Mouse (Mus musculus) lung, embryonic 15.5 days (tissue): ENCODE results near the gene Sync. TPM values are rescaled to one million over a fixed set of nuclear protein-coding genes. Genes with fewer than 3 reads are reported as not detected.

Experiments used
- ATAC-seq: fragments of 200-750 bp; cut with Nextera tagmentation; 2 replicates; pipeline ENCODE4 v1.8.0; 2017; ENCODE audit warnings: moderate number of reproducible peaks, borderline replicate concordance; ENCODE audit not compliant: low FRiP score, low TSS enrichment; ENCODE audit errors: extremely low read depth
- H3K27ac ChIP-seq: fragments of 300-500 bp; sonication (generic); 2 replicates; pipeline ENCODE4 v1.5.1; 2015; ENCODE audit warnings: moderate library complexity, mild to moderate bottlenecking, inconsistent platforms
- H3K27me3 ChIP-seq: fragments of 300-500 bp; sonication (generic); 2 replicates; pipeline ENCODE4 v1.6.1; 2015; ENCODE audit warnings: inconsistent platforms
- H3K36me3 ChIP-seq: fragments of 300-500 bp; sonication (generic); 2 replicates; pipeline ENCODE4 v1.6.1; 2015; ENCODE audit warnings: inconsistent platforms
- H3K4me1 ChIP-seq: fragments of 300-500 bp; sonication (generic); 2 replicates; pipeline ENCODE4 v1.6.1; 2015; ENCODE audit warnings: inconsistent platforms
- H3K4me2 ChIP-seq: fragments of 300-500 bp; sonication (generic); 2 replicates; pipeline ENCODE4 v1.6.1; 2015; ENCODE audit warnings: inconsistent platforms, mild to moderate bottlenecking, moderate library complexity
- H3K4me3 ChIP-seq: fragments of 300-500 bp; sonication (generic); 2 replicates; pipeline ENCODE4 v1.5.1; 2015; ENCODE audit warnings: mild to moderate bottlenecking, inconsistent platforms
- H3K9ac ChIP-seq: fragments of 300-500 bp; sonication (generic); 2 replicates; pipeline ENCODE4 v1.6.1; 2015; ENCODE audit warnings: inconsistent platforms
- H3K9me3 ChIP-seq: fragments of 300-500 bp; sonication (generic); 2 replicates; pipeline ENCODE4 v1.6.1; 2016; ENCODE audit warnings: inconsistent platforms
- WGBS: fragments of 180-500 bp; shearing (Covaris S2); methylation state at CpG from one replicate; pipeline ENCODE4 v1.1.7; 2015; 5-methylcytosine and 5-hydroxymethylcytosine counted together
- polyA plus RNA-seq: library from polyadenylated mRNA; unstranded; fragments of >200 nt; fragmentation: Nextera tagmentation; extraction: Ambion mirVana; gene quantifications from 2 replicates; pipeline ENCODE4 v1.2.1, GENCODE M21; 2015

The Sync gene
- 0.54 and 0.71 TPM in 2 replicates for polyA plus RNA-seq

DNA sequence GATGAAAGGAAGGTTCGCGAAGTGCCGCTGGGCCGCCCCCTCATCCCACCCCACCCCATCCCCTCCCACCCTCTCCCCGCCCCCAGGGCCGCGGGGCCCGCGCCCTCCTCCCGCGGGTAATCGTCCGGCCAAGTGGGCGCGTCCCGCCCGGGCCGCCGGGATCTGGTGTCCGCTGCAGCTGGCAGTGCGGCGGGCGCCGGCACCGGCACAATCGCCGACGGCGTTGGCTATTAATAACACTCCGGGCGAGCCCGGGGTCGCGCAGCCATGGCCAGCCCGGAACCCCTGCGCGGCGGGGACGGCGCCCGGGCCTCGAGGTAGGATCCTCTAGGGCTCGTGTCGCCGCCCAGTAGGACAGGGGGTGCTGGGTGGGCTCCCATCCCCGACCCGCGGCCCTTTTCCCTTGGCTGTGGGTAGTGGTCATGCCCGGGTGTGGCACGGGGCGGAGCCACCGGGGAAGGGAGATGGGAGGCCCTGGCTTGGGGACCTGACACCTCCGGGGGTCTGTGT lies at the start of gene Sync:
Gene Sync (plus strand): TSS at position 146 of the 510 bp plus-strand sequence.
- peak within 1 kb of the TSS; percentile 31 for H3K9ac ChIP-seq
- H3K4me3 ChIP-seq: peak within 1 kb of the TSS; percentile 44
- peaks cover 32% of the 10 kb centered on the region for H3K27me3 ChIP-seq
- peaks cover 16% of the 10 kb centered on the region for H3K4me1 ChIP-seq
- H3K4me2 ChIP-seq: peak within 1 kb of the TSS; percentile 97
- H3K36me3 ChIP-seq: no peaks in the 10 kb centered on the region
- no peak within 1 kb of the TSS for H3K27ac ChIP-seq
- ATAC-seq: peak; percentile 33; the same call in 1 of the 2 replicates
- H3K9me3 ChIP-seq: no peaks in the 10 kb centered on the region
- WGBS: 1% methylated on average over 47 of the region's 53 CpGs

GRCm38 (mm10) chr4:129237843-129238441 lies 49.5 kb upstream of the Sync start:
- Histone ChIP-seq H3K4me3 (peak overlapping the region; percentile 74), H3K9me3 (no peaks in the 10 kb centered on the region), H3K4me2 (peak overlapping the region; percentile 99), H3K9ac (peak overlapping the region; percentile 63; the same call in 1 of the 2 replicates), H3K4me1 (peaks cover 64% of the 10 kb centered on the region), H3K27ac (no peak overlapping the region), H3K27me3 (no peaks in the 10 kb centered on the region), H3K36me3 (no peaks in the 10 kb centered on the region)
- WGBS: 10% methylated on average over 21 of the region's 21 CpGs
- ATAC-seq: no peak

DNA sequence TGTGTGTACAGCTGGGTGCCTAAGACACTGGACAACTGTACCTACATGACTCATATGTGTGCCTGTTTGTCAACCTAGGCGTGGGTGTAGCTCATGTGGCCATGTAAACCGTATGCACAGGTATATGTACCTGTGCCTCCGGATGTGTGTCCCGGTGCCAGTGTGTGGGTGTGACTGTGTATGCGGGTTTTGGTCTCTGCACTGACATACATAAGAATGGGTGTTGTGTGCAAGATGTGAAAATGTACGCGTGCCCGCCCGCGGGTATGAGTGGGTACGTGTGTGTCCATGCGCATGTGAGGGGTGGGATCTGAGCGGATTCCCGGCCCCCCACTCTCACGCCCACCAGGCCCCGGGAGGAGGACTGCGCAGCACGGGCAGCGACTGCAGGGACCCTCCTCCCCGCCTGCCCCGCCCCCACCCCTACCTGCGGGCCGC lies 48.8 kb upstream of the Sync start:
- Histone ChIP-seq H3K4me1 (peaks cover 64% of the 10 kb centered on the region), H3K4me2 (peak overlapping the region; percentile 99), H3K4me3 (peak overlapping the region; percentile 74), H3K27ac (no peak overlapping the region), H3K9ac (peak overlapping the region; percentile 63), H3K27me3 (no peaks in the 10 kb centered on the region), H3K36me3 (no peaks in the 10 kb centered on the region), H3K9me3 (no peaks in the 10 kb centered on the region)
- WGBS: 1% methylated on average over 23 of the region's 23 CpGs
- ATAC-seq: peak; percentile 8; the same call in 1 of the 2 replicates

- Histone ChIP-seq H3K27me3 (no peaks in the 10 kb centered on the region), H3K9ac (peak overlapping the region; percentile 63), H3K9me3 (no peaks in the 10 kb centered on the region), H3K4me3 (peak overlapping the region; percentile 74), H3K36me3 (no peaks in the 10 kb centered on the region), H3K4me1 (peaks cover 62% of the 10 kb centered on the region), H3K4me2 (peak overlapping the region; percentile 99), H3K27ac (no peak overlapping the region)
- ATAC-seq: peak; percentile 86
- under 1% methylated on average over 29 of the region's 29 CpGs for WGBS
Observed at GRCm38 (mm10) chr4:129239075-129239474, 48.3 kb upstream of the Sync start.

DNA sequence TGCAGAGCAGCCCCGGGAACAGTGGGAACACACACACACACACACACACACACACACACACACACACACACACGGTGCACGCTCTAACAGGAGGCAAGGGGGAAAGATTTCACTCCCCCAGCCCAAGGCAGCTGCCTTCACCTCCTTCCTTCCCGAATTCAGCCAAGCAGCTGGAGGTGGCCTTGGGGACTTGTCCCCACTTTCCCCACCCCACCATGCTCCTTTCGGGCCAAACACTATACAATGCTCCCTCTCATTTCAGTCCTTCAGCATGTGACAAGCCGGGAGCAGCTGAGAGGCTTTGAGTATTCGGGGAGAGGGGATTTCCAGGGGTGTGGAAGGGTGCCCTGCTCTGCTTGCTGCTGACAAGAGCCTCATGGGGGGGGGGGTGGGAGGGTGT lies 45.5 kb upstream of the Sync start:
- Histone ChIP-seq H3K4me1 (peaks cover 64% of the 10 kb centered on the region), H3K27me3 (peaks cover 7% of the 10 kb centered on the region; the same call in 1 of the 2 replicates), H3K9me3 (no peaks in the 10 kb centered on the region), H3K27ac (0 out of 2 replicates have a peak overlapping the region, but pooled peaks have one; percentile 13), H3K36me3 (no peaks in the 10 kb centered on the region), H3K9ac (no peak overlapping the region), H3K4me2 (no peak overlapping the region), H3K4me3 (no peak overlapping the region)
- WGBS: 21% methylated on average over 7 of the region's 7 CpGs
- no peak for ATAC-seq

DNA sequence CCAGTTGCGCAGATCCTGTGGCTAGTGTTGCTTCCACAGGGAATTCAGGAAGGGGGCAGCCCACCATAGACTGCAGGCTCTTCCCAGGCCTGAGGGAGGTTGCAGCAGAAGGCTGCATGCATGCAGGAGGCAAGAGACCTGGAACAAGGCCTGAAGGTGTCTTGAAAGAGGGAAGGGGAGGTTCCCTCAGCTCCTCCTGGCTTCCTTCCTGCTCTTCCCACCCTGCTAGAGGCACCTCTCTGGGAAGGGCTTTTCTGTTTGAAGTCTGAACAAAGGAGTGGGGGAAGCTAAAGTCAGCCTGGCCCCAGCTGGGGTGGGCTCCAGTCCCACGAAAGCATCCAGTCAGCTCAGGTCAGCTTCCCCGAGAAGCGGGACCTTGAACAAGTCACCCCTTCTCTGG lies 45.1 kb upstream of the Sync start:
- no peak overlapping the region for H3K4me3 ChIP-seq
- H3K9me3 ChIP-seq: no peaks in the 10 kb centered on the region
- 0 out of 2 replicates have a peak overlapping the region, but pooled peaks have one; percentile 13 for H3K27ac ChIP-seq
- no peaks in the 10 kb centered on the region for H3K36me3 ChIP-seq
- no peak overlapping the region for H3K4me2 ChIP-seq
- no peak overlapping the region for H3K9ac ChIP-seq
- 33% methylated on average over 4 of the region's 4 CpGs for WGBS
- peaks cover 12% of the 10 kb centered on the region for H3K27me3 ChIP-seq
- ATAC-seq: no peak
- peaks cover 64% of the 10 kb centered on the region for H3K4me1 ChIP-seq

DNA sequence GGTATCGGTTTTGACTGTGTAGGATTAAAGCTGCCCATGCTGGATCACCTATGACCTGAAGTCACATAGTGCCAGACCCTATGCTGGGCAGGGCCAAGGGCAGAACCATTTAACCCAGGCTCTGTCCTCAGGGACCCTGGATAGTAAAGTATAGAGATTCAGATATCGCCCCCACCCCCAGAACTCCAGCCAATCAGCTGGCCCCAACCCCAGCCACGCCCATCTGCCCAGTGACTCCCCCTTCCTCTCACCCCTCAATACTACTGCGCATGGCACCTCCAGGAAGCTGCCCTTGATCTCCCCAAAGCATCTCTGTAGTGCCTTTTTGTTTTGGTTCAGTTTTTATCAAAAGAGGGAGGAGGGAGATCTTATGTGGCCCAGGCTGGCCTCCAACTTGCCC lies 44.7 kb upstream of the Sync start:
- Histone ChIP-seq H3K27me3 (peaks cover 16% of the 10 kb centered on the region), H3K4me2 (no peak overlapping the region), H3K4me3 (no peak overlapping the region), H3K4me1 (peaks cover 64% of the 10 kb centered on the region), H3K27ac (0 out of 2 replicates have a peak overlapping the region, but pooled peaks have one; percentile 13), H3K36me3 (no peaks in the 10 kb centered on the region), H3K9me3 (no peaks in the 10 kb centered on the region), H3K9ac (no peak overlapping the region)
- ATAC-seq: no peak
- WGBS: 54% methylated on average over 4 of the region's 4 CpGs

DNA sequence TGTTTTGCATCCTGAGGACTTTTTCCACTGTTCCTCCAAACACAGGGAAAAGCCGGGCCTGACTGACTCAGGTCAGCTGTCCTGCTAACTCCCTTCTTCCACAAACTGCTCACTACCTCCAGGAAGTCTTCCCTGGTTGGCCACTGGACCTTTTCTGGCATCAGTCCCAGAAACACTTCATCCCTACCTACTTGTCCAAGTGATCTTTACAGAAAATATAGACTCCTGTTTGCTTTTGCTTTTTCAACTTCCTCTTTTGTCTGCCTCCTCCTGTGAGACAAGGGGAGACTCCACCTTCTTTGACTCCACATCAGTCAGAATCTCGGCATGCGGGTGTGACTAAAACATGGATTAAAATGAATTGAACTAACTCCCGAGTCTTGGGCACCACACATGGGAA lies 42.6 kb upstream of the Sync start:
- WGBS: 30% methylated on average over 4 of the region's 4 CpGs
- ATAC-seq: no peak

GRCm38 (mm10) chr4:129246360-129247301 lies 40.8 kb upstream of the Sync start:
- Histone ChIP-seq H3K9ac (peak overlapping the region; percentile 13; the same call in 1 of the 2 replicates), H3K27me3 (peaks cover 43% of the 10 kb centered on the region), H3K4me3 (peak overlapping the region; percentile 48), H3K27ac (no peak overlapping the region), H3K4me1 (peaks cover 66% of the 10 kb centered on the region), H3K4me2 (peak overlapping the region; percentile 90), H3K36me3 (no peaks in the 10 kb centered on the region), H3K9me3 (no peaks in the 10 kb centered on the region)
- WGBS: 35% methylated on average over 15 of the region's 15 CpGs
- ATAC-seq: no peak

More for the DNA sequence above, 42.6 kb upstream of the Sync start:
- H3K36me3 ChIP-seq: no peaks in the 10 kb centered on the region
- H3K27me3 ChIP-seq: peaks cover 29% of the 10 kb centered on the region
- no peaks in the 10 kb centered on the region for H3K9me3 ChIP-seq
- H3K9ac ChIP-seq: no peak overlapping the region
- no peak overlapping the region for H3K4me3 ChIP-seq
- H3K27ac ChIP-seq: no peak overlapping the region
- 0 out of 2 replicates have a peak overlapping the region, but pooled peaks have one; percentile 5 for H3K4me2 ChIP-seq
- H3K4me1 ChIP-seq: peaks cover 58% of the 10 kb centered on the region

- Histone ChIP-seq H3K4me1 (peaks cover 61% of the 10 kb centered on the region), H3K4me3 (peak overlapping the region; percentile 48), H3K9ac (peak overlapping the region; percentile 48), H3K27ac (no peak overlapping the region), H3K4me2 (peak overlapping the region; percentile 90), H3K36me3 (no peaks in the 10 kb centered on the region), H3K27me3 (peaks cover 48% of the 10 kb centered on the region), H3K9me3 (no peaks in the 10 kb centered on the region)
- no peak for ATAC-seq
- WGBS: 10% methylated on average over 24 of the region's 24 CpGs
Observed at GRCm38 (mm10) chr4:129247381-129248242, 39.8 kb upstream of the Sync start.

- no peak for ATAC-seq
- Histone ChIP-seq H3K9ac (peak overlapping the region; percentile 48), H3K27ac (no peak overlapping the region), H3K4me1 (peaks cover 55% of the 10 kb centered on the region), H3K4me3 (peak overlapping the region; percentile 48), H3K9me3 (no peaks in the 10 kb centered on the region), H3K36me3 (no peaks in the 10 kb centered on the region), H3K27me3 (peaks cover 48% of the 10 kb centered on the region), H3K4me2 (peak overlapping the region; percentile 90)
- WGBS: under 1% methylated on average over 40 of the region's 74 CpGs
Observed at GRCm38 (mm10) chr4:129248243-129248767, 39.1 kb upstream of the Sync start.
